Mouse (Mus musculus) macrophage (primary cell): ENCODE measurements around the gene Elk4. TPM values are rescaled to one million over a fixed set of nuclear protein-coding genes. Genes with fewer than 3 reads are reported as not detected.

ENCODE experiments used
- polyA plus RNA-seq: library from polyadenylated mRNA; stranded (reverse); fragments of 250-400 nt; gene quantifications from 3 replicates; pipeline ENCODE4 v1.2.4, GENCODE M21; 2018; ENCODE audit warnings: inconsistent platforms

Gene Elk4
- polyA plus RNA-seq, 1 experiment from 2014 or later = 25.3 TPM

Other genes with a start within 250 kb of the Elk4 start
- gene Pm20d1, start 210.2 kb upstream of the Elk4 start, polyA plus RNA-seq = not detected in 3 replicates
- 4.1 to 6.3 TPM (median 5.8 TPM) in 3 replicates for gene Slc41a1, start 180.1 kb upstream of the Elk4 start, polyA plus RNA-seq
- 26.8 to 49.2 TPM (median 42.9 TPM) in 3 replicates for gene Rab29, start 140.4 kb upstream of the Elk4 start, polyA plus RNA-seq
- 30.6 to 64.9 TPM (median 34.7 TPM) in 3 replicates for gene Nucks1, start 97.1 kb upstream of the Elk4 start, polyA plus RNA-seq
- gene Slc45a3, start 44.6 kb upstream of the Elk4 start, polyA plus RNA-seq = 0.39 to 2.0 TPM (median 0.70 TPM) in 3 replicates
- 0.13 TPM in 1 of 3 replicates, not detected in the others for gene Mfsd4a, start 60.5 kb downstream of the Elk4 start, polyA plus RNA-seq
- gene Cdk18, start 132.1 kb downstream of the Elk4 start, polyA plus RNA-seq = 71.8 to 165 TPM (median 102 TPM) in 3 replicates
- not detected in 3 replicates for gene Lemd1, start 183.8 kb downstream of the Elk4 start, polyA plus RNA-seq
- gene AC124108.1, start 183.8 kb downstream of the Elk4 start, polyA plus RNA-seq = not detected in 3 replicates
- not detected in 3 replicates for gene Gm10188, start 222.2 kb downstream of the Elk4 start, polyA plus RNA-seq